Mouse (Mus musculus) kidney, postnatal 4 days (tissue): ENCODE data around the gene Oprl1.

ENCODE experiments used
- DNase-seq, 2 experiments: peaks; one replicate each; pipeline ENCODE4 v3.0.0; 2021; ENCODE audit warnings: mixed read lengths in 2 of 2

The Oprl1 gene

DNA sequence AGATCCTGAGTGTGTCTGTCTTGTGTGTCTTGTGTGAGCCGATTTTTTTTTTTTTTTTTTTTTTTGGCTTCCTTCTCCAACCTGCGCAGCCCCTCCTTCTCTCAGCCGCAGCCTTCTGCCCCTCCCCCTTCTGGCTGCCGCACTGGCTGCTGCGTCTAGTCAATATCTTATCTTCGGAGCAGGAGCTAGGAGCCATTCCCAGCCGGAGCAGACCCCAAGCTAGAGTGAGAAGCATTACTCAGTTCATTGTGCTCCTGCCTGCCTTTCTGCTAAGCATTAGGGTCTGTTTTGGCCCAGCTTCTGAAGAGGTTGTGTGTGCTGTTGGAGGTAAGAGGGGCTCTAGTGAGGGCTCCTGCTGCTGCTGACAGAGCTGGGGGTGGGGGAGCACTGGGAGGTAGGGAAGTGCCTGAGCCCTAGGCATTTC is at the start of gene Oprl1:
TSS of gene Oprl1 (plus strand) at position 114 of the 424 bp plus-strand sequence.
- no peak for DNase-seq

- DNase-seq, result peak; percentile 35 to 62
These were observed 44.4 kb upstream of the Oprl1 start for GRCm38 (mm10) chr2:181670285-181670912.

DNA sequence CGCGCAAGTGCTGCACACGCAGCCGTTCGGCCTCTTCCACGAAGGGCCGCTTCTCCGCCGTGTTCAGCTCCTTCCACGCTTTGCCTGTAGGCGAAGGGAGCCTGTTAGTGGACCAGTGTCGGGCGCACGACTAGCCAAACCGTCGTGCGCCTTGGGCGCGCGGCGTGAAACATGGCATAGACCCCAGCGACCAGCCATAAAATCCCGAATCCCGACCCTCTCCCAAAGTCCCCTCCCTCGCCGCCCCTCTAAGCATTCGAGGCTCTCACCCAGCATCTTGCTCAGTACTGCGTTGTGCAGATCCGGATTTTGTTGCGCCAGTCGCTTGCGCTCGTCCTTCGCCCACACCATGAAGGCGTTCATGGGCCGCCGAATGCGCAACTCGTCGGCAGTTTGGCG is 43.9 kb upstream of the Oprl1 start:
- peak; percentile 30 to 57 for DNase-seq

GRCm38 (mm10) chr2:181671326-181671725 is 43.5 kb upstream of the Oprl1 start, which contains the start of gene Sox18:
Gene Sox18 (minus strand): TSS chr2:181671640.
- peak; percentile 66 to 77 for DNase-seq

- no peak for DNase-seq
These were observed 42.8 kb upstream of the Oprl1 start for GRCm38 (mm10) chr2:181671984-181672383.

DNA sequence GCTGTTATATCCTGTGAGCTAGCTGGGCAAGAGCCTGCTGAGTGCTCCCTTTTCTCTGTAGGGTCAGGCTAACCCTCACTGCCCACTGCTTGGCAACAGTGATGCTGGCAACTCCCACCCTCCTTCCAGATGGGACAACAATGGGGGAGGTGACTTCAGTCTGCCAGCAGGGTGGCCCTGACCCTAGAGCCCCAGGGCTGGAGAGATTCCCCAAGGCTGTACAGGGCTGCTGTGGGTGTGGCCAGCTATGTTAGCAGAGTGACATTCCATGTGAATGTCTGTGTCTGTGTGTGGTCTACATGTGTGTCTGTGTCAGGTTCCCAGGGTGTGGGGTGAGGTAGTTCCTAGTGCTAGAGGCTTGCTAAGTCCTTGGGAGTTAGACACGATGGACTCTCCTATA is 41.3 kb upstream of the Oprl1 start:
- DNase-seq, result no peak

DNA sequence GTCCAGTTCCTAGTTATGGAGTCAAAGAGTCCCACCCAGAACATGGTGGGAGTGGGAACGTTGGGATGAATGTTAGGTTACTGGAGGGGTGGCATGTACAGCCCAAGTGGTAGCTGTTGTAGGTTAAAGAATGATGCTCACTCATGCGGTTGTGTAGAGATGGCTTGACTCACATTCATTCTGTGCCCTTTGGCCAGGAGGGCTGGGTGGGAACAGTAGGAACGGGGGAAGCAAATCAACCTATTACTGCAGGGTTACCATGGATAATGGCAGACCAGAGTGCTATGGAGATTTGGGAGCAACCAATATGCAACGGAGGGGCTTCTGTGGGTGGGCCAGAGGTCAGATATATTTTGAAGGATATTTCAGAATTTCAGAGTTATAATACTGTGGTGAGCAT is 39.9 kb upstream of the Oprl1 start:
- DNase-seq, result no peak

DNA sequence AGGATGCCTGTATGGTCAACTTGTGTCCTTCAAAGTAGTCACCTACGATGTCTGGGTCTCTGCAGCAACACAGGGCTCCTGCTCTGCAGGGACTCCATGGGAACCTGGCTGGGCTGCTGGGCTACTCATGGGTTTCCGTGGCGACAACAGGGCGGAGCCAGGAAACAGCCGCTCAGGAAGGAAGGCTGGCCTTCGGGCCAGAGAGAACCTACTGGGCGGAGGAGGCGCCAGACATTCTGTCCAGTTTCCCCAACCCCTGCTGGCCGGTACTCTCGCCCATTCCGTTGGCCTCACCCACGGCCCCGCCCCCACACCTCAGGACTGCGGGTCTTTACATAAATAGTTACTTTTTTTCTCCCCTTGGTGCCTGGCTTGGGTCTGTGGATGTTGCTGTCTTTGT is 39.4 kb upstream of the Oprl1 start:
- peak; percentile 78 to 86 for DNase-seq

GRCm38 (mm10) chr2:181676424-181676823 is 38.4 kb upstream of the Oprl1 start:
- DNase-seq, result peak; percentile 63 to 68

DNA sequence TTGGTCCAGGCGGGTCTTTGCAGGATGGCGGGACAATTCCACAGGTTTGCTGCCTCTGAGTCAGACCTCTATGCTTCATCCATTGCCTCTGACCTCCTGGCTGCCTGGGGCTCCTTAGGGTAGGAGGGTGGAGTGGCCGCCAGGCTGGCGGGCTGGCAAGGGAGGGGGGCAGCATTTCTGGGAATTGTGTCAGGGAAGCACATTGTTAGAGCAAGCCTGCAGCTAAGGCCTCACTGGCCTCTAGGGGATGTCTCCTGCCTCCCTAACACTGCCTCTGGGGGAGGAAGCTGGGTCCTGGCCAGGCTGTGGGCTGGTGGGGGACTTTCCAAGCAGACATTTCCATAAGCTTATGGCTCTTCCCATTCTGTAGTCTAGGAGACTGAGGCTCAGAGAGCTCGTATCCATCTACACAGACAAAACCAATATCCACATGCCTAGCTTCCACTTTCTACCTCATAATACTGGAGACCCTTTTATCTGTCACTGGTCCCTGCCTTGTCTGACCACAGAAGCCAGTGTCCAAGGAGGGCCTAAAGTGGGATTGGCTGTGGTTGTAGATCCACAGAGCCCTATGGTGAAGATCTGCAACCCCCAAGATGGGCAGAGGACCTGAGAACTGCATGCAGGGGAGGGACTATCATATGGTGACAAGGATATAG is 37.6 kb upstream of the Oprl1 start:
- peak; percentile 35 to 59 for DNase-seq

DNA sequence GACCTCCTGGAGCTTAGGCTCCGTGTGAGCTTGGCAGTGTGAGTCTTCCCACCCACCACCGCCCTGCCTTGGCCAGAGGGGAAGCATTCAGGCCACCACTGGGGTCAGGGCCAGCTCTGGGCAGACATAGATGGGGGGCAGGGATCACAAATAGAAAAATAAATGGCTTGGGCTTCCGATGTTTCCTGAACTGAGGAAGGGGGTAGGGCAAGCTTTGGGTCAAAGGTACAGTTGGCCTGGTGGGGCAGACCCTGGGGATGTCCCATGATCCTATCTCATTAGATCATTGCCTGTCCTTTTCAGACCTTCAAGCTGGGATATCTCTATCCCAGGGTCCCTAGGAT is 37.1 kb upstream of the Oprl1 start:
- DNase-seq, result peak in 1 of 2 experiments; percentile 47

GRCm38 (mm10) chr2:181678780-181679179 is 36.0 kb upstream of the Oprl1 start:
- DNase-seq, result peak; percentile 78 to 88

- DNase-seq, result peak; percentile 78 to 87
These were observed 34.7 kb upstream of the Oprl1 start, which contains the start of gene Tcea2 for GRCm38 (mm10) chr2:181679951-181680715. Gene Tcea2 (plus strand): TSS chr2:181680310.

GRCm38 (mm10) chr2:181680716-181681117 is 34.1 kb upstream of the Oprl1 start:
- peak in 1 of 2 experiments; percentile 24 for DNase-seq

GRCm38 (mm10) chr2:181681978-181682377 is 32.8 kb upstream of the Oprl1 start:
- no peak for DNase-seq

DNA sequence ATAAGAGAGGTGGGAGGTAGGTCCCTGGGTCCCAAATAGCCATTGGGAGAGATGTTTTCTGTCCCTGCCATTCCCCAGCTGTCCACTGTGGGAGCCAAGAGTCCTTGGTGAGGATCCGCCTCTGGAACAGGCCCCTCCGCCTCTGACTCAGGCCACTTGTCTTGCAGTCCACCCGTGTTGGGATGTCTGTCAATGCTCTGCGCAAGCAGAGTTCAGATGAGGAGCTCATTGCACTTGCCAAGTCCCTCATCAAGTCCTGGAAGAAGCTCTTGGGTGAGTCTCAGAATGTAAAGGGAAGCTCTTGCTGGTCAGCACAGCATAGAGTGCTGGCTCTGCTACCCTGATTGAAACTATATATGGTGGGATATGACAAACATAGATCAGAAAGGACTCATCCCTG is 31.4 kb upstream of the Oprl1 start:
- no peak for DNase-seq

DNA sequence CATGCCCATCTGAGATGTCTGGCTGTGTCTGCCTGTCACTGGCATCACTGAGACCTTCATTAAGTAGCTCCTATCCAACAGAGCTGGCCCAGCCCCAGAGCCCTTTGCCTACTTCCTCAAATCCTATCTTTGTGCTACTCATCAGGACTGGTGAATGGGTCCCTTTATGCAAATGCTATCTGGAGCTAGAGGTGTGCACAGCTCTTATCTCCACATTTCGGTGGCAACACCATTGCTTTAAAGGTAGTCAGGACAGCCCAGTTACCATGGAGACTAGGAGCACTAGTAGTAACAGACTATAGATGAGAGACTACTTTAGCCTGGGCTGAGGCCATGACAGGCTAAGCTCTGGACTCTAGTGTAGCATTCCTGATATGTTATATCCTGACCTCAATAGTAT is 30.1 kb upstream of the Oprl1 start:
- no peak for DNase-seq

- no peak for DNase-seq
These were observed 29.1 kb upstream of the Oprl1 start for GRCm38 (mm10) chr2:181685686-181686085.

- DNase-seq, result no peak
These were observed 27.2 kb upstream of the Oprl1 start for GRCm38 (mm10) chr2:181687586-181687985.

DNA sequence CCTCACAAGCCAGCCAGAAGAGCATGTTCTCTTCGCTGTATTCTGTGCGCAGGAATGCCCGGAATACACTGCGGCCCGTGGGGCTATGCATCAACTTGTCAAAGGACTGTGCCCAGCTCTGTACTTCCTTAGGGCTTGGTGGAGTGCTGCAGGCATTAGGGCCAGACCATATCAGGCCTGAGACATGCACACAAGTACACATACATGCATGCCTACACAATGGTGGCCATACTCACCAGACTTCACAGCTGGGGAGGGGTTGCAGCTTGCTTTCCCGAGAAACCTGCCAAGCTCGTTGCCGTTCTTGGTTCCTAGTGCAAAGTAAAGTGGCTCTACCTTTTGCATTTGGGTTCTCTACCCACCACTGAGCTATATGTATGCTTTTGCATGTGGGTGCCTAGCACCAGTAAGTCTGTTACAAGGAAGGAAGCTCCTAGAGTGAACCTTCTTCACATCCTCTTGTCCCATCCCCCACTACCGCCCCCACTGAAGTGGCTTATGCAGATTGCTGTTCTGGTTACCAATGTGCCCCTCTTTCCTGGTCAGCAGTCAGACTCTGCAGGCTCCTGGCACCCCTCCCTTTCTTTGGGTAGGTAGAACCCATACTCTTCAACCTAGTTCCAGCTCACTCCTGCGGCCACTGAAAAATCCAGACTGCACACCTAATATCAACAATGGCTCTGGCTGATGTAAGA is 25.2 kb upstream of the Oprl1 start:
- no peak for DNase-seq

DNA sequence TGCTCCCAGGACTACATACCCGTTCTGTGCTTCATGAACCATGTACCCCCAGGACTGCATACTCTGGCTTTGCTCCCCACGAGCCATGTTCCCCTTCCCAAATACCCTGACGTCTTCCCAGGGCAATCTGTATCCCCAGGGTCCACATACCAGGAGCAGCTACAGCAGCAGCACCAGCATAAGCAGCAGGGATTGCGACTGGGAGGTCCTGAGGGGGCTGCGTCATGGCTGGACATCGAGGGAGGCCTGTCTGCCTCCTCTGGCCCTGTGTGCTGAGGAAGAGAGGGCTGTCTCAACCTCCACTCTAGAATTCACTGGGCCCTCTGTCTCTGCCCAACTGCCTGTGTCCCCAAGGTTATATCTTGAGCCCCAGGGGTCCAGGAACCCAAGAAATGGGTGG is 23.7 kb upstream of the Oprl1 start:
- DNase-seq, result no peak

DNA sequence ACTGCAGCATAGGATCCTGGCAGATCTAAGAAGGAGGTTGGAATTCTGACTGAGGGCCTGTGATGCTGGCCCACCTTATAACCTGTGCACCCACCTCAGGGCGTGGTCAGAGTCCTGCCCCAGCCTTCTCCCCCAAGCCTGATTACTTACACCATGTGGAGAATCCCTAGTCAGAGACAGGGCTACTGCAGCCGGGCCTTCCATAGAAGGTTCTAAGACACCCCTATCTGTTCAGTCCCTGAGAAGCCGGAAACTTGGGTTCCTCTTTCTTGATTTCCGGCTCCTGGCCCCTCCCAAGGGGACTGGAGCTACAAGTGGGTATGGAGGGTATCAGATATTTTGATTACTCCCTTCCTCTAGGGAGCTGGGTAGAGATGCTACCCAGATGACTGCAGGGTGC is 23.2 kb upstream of the Oprl1 start:
- DNase-seq, result no peak

- DNase-seq, result no peak
These were observed 22.5 kb upstream of the Oprl1 start for GRCm38 (mm10) chr2:181692304-181692703.
